Mouse (Mus musculus): ENCODE measurements around the gene Aftph. TPM values are rescaled to one million over a fixed set of nuclear protein-coding genes. Genes with fewer than 3 reads are reported as not detected.
A peak's percentile ranks its signal among the peaks of the same experiment; 100 is the strongest.
"Not testable (repeated sequence)": the region's sequence is repeated elsewhere in the genome, so short reads cannot be mapped to it uniquely, and the experiment has no call there.

Gene Aftph
- total RNA-seq (2021): 10 to 100 TPM; 35.9 to 44.4 TPM
- long read RNA-seq, experiment 1, transcript Aftph-201 (9 exons, 3,998 nt): major isoform, 12 of 20 reads
- long read RNA-seq, experiment 1, partial matches to known transcripts: 5 of 20 reads
- long read RNA-seq, experiment 1, other reads (novel, unspliced or antisense): 3 of 20 reads
- long read RNA-seq, experiment 2, transcript Aftph-201 (9 exons, 3,998 nt): major isoform, 10 of 13 reads
- long read RNA-seq, experiment 2, partial matches to known transcripts: 0 of 13 reads
- long read RNA-seq, experiment 2, other reads (novel, unspliced or antisense): 3 of 13 reads

DNA sequence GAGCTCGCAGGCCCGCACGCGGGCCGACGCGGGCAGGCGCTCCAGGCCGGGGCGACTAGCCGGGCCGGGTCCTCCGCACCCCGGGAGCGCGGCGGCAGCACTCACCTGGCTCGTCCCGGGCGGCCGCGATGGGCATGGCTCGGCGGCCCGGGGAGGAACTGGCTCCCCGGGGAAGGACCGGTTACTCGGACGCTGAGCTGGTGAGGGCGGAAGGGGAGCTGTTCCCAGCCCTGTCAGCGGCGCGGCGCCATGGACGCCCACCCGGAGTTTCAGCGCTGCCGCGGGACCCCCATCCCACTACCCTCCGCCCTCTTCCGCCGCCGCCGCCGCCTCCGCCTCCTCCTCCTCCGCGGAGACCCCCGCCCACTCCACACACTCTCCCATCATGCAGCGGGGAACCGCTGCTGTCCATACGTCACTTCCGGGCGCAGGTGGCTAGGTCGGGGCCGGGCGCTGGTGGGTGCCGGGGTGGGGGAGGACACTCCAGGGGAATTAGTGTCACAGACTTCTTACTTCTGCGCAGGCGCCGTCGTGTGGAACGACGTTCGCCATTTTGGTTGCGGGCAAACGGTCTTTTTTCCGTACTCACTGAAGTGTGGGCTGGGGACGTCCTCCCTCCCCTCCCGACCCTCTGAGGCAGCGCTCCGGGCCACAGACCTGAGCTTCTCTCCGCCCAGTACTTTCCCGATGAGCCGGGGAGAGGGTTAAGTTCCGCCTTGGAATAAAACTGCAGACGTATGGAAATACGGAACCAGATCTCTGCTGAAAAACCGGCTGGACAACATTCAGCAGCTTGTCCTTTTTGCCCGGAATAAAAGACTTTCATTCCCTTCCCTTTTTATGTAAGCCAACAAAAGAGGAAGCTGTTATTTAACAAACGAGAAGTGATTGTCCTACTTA, at the start of gene Aftph:
TSS of gene Aftph (minus strand) at position 389 of the 900 bp plus-strand sequence.
- peak; percentile 99 for DNase-seq

DNA sequence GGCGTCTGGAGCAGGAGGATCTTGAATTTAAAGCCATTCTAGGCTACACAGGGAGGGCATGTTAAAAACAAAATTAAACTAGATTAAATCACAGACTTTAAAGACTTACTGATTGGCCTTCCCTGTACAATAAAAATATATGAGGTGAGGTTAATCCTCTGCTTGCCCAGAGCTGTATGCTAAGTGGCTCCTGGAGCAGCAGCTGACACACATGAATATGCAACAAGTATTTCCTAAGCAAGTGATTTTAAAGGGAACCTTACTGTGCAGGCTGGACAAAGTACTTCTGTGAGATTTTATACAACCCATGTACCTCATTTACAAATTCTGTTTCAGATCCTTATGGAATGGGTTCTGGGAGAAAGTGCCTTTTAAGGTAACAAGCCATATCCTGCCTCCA, 47.6 kb upstream of the Aftph start:
- DNase-seq: no peak

DNA sequence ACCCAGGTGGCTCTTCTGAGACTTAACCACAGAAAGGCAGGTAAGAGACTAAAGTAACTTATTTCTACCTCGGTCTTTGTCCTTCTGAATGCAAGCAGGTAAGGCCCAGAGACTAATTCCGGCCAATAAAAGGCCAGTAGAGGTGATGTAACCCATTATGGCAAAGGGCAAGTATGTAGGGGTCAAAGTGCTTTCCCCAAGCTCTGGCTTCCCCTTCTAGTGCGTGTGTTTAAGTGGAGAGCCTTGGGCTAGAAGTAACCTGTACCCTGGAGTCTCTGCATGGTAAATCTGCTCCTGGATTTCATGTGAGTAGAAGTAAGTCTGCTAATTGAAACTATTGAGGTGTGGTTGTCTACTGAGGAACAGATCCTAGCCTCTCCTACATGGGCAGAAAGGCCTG, 46.7 kb upstream of the Aftph start:
- no peak for DNase-seq

DNA sequence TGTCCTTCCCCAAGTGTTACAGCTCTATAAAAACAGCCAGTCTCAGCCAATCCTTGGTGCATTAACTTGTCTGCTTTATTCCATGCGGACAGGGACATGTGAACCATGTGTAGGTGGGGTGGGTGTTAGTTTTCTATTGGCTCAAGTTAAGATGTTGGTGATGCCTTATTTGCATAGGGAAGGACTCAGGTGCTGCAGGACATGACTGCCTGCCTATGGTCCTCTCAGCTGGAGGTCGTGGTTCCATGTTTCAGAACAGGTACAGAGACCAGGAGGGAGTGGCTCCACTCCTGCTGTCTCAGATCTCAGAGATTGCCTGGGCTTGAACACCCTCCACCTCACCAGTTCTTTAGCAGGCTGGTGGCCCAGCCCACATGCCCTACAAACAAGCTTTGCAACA, 44.8 kb upstream of the Aftph start:
- no peak for DNase-seq

DNA sequence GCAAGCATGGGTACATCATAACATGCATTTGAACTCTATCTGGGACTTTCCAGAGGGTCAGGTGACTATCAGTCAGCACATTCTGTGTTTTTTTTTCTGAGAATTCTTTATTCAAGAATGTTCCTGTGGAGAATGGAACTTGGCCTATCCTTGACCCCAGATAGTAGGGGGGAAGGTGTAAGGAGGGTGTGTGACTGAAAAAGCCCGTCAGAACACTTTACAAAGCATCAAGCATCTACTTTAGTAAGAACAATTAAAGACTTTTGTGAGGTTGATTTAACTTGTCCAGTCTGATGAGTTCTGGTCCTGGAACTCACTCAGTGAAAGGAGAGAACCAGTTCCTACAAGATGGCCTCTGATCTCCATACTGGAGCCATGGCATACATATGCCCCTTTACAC, 43.8 kb upstream of the Aftph start:
- no peak for DNase-seq

DNA sequence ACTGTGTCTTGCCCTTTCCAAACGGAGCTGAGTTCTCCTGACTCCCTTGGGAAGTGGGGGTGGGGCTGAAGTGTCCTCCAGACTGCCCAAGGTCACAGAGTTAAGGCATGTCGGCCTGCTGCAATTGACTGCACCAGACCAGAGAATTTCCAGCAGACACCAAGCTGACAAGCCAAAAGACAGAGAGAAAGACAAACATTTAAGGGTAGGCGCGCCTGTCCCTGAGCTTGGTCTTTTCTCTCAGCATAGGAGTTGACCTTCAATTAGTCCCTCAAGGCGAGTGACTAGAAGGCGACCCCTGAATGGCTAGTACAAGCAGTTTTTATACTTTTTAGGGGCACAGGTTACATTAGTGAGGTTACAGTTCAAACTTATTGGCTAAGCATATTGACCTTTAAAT, 43.4 kb upstream of the Aftph start:
- DNase-seq: no peak

DNA sequence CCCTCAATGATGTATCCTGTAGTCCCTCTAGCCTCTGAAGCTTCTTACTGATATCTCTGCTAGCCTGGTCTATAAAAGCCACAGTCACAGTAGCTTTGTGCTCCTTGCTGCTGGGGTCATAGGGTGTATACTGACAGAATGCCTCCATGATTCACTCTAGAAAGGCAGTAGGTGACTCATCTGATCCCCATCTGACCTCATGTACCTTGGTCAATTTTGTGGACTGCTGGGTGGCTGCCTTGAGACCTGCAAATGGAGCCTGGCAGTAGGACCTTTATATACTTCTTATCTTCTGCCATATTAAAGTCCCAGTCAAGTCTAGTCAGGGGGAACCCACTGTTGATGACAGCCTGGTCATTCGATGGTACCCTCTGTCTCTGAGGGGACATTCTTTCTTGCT, 42.1 kb upstream of the Aftph start:
- DNase-seq: no peak

DNA sequence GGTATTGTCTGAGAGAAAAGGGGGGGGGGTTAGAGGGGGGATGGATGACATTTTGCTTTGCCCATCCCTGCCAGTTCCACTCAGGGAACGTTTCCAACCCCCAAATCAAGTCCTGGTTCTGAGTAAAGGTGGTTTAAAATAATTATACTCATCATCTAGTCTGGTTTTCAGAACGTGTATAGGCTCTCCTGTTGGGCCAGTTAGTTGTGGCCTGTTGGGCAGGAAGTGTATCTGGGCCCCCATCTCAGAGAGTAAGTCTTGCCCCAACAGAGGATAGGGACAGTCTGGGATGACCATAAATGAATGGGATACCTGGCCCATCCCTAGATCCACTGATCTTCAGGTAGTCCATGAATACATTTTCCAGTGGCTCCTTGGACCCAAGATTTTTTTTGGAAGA, 41.2 kb upstream of the Aftph start:
- no peak for DNase-seq

DNA sequence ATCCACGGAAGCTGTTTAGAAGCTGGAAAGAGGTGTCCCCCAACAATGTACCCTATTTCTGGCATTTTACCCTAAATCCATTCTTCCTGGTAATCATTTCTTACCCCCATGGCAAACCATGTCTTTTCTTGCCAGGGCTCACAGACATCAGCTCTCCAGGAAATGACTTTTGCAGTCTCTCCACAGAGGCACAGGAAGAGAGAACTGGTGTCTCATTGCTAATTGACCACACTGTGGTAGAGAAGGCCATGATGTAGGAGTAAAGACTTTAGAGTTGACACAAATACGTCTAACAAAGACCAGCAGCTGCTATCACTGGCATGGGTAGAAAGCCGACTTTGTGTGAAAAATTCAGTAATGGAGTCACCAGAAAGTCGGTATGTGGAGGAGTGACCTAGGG, 38.9 kb upstream of the Aftph start:
- no peak for DNase-seq

DNA sequence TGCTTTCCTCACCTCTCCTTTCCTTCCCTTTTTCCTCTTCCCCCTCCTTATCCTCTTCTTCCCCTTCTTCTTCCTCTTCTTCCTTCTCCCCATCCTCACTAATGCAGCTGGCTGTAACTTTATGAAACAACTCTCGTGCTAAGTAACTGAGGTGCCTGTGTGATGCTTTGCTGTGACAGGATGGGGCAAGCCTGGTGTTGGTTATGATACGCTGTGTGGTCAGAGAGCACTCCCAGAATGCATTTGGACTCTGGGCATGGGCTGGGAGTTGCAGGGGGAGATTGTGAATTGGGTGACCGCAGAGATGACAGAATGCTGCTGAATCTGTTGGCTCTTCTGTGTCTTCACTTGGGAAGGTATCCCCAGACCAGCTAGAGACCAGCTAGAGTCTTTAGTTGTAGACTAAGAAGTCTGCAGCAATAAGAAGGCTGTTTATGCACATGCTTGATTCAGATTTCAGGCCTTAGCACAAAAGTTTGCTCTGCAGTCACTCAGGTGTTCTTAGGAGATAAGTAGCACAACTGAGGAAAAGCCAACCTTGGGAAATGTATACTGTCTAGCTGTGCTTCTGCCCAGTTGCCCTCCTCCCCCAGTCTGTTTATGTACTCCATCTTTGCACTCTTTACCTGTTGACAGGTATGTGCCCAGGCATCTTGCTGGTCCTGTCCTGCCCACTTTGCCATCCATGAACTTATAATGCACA, 37.6 kb upstream of the Aftph start:
- no peak for DNase-seq

DNA sequence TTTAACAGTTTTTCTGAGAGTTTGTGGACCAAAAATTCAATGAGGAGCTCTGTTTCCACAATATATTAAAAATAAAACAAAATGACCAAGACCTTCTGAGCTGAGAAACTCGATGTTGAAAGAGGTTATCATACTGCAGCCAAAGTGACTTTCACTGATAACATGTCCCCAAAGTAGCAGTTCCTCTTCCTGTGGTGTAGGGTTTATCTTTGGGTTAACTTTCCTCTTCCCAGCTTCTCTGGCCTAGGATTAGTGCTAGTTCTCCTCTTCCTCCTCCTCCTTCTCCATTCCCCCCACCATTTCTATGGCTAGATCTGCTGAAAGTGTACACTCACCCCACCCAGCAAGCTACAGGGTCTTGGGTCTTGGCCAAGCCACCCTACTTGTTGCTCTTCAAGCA, 36.9 kb upstream of the Aftph start:
- DNase-seq: no peak

DNA sequence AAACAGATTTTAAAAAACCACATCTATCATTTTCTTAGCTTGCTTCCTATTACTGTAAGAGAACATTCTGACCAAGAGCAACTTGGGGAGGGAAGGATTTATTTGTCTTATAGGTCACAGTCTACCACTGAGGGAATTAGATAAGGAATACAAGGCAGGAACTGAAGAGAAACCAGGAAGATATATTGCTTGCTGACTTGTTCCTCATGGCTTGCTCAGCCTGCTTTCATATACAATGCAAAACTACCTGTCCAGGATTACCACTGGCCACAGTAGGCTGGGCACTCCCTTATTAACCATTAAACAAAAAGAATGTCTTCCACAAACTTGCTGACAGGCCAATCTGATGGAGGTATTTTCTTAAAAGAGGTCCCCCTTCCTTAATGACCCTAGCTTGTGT, 35.3 kb upstream of the Aftph start:
- DNase-seq: no peak

DNA sequence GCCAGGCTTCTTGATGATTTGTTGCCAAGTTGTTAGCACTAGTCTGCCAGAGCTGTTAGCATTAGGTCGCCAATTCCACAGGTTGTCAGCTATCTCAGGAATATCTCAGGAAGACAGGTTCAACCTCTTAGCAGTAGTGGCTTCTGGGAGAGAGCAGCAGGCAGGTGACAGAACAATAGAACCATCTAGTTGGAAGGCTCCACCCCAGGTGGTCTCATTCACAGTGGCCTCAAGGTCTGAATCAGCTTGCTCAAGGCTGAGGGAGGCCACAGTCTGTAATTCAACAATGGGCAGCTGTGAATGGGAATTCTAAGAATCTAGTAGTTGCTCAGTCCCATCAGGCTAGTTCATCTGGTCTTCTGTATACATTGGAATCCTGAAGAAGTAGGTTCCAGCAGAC, 31.3 kb upstream of the Aftph start:
- DNase-seq: no peak

DNA sequence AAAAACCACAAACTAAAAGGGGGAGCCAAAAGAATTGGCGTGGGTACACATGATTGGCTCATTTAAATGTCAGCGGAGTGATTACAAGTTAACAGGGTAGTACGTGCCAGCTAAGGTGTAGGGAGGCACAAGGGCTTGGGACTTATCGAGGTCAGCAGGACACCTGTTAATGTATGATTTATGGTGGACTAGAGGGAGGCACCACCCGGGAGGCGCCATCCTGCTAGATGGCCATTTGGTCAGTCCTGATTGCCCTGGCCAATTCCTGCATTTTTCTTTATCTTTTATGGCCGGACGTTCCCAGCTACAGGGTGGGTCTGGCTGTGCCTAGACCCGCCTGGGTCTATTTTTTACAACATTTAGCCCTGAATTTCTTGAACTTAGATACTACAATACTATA, 30.4 kb upstream of the Aftph start:
- DNase-seq: not testable (repeated sequence)

DNA sequence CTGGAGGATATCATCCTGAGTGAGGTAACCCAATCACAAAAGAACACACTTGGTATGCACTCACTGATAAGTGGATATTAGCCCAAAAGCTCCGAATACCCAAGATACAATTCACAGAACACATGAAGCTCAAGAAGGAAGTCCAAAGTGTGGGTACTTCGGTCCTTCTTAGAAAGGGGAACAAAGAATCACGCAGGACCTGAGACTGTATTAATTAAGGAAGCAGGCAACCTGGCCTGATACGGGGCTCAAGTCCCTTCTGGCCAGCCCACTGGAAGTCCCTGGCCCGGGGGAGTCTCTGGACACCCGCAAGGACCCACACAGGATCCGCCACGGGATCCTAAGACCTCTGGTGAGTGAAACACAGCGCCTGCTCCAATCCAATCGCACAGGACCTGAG, 20.6 kb upstream of the Aftph start:
- DNase-seq: not testable (repeated sequence)

DNA sequence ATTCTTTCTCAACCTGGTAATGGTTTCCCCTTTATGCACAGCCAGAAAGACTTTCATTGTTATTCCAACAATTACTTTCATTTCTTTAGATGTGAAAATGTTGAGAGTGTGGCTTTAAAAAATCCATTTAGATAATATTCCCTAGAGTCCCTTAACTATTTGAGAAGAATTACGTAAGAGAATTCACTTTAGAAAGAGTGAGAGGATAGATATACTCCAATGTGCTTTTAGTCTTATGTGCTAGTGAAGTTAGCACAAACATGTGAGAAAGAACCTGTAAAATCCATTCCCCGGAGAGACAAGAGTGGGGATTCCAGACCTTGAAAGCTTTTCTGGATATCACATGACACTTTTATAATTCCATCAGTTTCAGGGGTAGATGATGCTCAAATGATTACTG, 9.2 kb upstream of the Aftph start:
- DNase-seq: no peak

DNA sequence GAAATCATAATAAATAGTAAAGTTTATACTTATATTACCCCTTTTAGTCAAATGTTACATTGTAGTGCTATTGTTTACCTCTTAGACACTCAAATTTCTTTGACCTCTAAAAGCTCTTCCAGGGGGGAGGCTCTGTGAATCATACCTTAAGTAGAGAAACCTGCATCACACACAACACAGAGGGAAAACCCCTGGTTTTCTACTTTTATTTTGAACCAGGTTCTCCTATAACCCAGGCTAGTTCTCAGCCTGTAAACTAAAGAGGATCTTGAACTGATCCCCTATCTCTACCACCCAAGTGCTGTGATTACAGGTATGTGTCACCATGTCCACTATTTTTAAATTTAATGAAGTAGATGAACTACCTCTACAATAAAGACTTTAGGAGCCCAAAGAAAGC, 2.0 kb upstream of the Aftph start:
- DNase-seq: no peak

DNA sequence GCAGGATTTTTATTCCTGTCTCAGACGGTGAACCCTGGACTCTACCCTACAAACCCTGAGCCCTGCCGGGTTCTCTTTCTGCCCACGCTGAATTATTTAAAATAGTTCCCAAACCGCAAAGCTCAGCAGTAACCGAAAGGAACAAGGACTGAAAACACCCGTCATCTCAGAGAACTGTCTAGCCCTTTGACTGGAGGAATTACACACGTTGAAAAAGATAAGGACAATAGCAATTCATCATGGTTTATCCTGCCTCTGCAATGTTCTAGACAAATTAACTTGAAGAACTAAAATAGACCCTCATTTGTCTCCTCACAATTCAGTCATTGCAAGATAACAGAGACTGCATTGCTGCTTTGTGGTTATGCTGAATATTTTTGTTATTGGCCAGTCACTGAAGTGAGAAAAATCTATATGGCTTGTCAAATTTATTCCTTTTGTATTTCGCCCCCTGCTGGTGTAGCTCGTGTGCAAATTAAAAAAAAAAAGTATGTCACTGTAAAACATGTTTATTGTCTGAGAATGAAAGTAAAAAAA, 1.0 kb upstream of the Aftph start:
- DNase-seq: peak; percentile 67

DNA sequence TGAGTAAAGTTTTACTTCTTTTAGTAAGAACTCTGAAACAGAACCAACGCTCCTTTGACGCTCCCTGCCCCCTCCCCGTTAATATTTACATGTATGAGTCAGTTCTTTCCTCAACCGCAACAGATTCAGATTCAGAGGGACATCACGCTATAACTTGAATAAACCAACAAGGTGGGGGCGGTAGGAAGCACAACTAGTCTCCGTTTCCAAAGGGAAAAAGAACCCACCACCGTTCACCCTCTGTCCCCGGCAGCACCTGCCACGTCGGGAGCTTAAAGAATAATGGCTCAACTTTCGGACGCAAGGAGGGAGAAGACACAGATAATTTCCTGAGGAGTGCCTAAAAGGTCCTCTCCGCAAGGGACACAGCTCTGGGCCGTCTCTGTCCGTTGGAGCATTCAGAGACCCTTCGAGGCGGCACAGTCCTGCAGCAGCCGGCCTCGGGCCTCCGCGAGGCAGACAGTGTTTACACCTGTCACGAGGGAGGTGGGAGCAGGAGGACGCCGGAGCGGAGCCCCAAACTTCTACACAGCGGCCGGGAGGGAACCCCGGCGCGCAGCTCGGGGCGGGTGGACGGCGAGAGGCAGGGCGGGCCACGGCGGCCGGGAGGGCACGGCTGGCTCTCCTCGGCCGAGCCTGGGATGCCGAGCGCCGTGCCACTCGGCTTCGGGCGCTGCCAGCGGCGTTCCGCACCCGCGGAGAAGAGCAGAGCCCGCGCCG, 748 bp downstream of the Aftph start:
- peak; percentile 59 for DNase-seq

DNA sequence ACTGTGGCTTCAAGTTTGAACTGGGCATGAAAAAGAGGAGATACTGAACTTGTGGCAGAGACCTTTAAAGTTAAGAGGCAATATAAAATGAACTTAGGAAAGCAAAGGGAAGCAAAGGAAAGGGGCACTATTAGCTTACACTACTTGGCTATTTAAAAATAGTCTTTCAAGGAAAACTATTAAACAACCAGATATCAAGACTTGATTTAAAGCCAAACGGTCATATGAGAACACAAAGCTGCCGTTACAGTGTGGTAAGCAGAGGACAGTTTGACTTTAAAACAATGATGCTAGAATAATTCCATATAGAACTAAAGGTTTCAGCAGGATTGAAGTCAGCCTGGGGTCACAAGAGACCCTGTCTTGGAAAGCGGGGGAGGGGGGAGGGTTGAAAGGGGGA, 7.3 kb downstream of the Aftph start:
- DNase-seq: no peak

DNA sequence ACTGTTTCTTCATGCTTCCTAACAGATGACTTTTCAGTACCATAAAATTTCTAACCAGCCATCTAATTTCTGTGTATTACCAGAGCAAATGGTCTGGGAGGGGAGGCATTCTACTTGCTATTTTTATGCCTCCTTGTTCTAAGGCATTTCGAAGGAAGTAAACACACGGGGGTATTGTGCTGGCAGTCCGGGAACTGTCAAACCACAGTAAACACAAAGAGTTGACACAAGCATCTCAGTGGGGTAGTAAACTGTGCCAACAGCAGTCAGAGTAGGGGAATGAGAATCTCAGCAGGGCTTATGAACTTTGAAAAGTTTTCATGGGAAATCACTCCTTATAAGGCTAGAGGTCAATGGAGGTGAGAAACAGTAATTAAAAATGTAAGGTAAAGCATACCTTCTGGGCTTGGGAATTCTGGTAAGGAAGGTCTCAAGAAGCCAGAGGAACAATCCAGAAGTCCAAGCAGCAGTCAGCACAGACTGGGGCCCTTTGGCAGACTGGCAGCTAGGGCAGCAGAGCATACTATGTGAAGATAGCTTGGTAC, 7.8 kb downstream of the Aftph start:
- DNase-seq: no peak

DNA sequence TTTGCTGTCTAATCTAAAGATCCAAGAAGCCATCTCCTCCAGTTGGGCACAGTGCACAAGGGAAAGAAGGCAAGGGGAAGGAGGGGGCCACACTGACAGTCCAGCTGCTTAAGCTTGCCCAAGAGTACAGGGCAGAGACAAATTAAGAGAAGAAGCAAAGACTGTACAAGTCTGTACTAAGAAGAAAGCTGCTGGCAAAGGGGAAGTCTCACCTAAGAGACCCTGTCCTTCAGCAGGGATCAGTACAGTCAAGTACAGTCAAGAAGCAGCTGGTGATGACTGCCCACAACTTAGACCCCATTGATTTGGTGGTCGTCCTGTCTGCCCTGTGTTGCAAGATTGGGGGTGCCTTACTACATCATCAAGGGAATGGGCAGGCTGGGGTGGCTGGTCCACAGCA, 12.0 kb downstream of the Aftph start:
- no peak for DNase-seq
